Mouse (Mus musculus): Measurements from ENCODE around the gene Sumf2. TPM values are rescaled to one million over a fixed set of nuclear protein-coding genes. Genes with fewer than 3 reads are reported as not detected.

Sumf2 gene
- polyA plus RNA-seq, 1 experiment: 48.6 TPM

GRCm38 (mm10) chr5:129909591-129909990 lies 62.8 kb downstream of the Sumf2 start:
- no peak overlapping the region for H3K4me3 ChIP-seq (ENCODE audit: insufficient read depth, poor library complexity, severe bottlenecking)
- TF ChIP-seq USF1 (IDR thresholded peaks at IDR 0.05; ENCODE audit: low read depth) (no peak), MAX (IDR thresholded peaks at IDR 0.05) (no peak), MYOG (IDR thresholded peaks at IDR 0.05; ENCODE audit: control insufficient read depth, extremely low read depth, insufficient read length) (no peak), CEBPB (IDR thresholded peaks at IDR 0.05; ENCODE audit: low read depth) (no peak), MYOD1 (IDR thresholded peaks at IDR 0.05; ENCODE audit: control insufficient read depth, insufficient read length, low read depth) (no peak), CTCF (IDR thresholded peaks at IDR 0.05; ENCODE audit: control insufficient read depth, insufficient read depth, insufficient read length) (no peak), FOSL1 (IDR thresholded peaks at IDR 0.05; ENCODE audit: insufficient read depth, low read length, poor library complexity, severe bottlenecking) (no peak)
- H3K79me3 ChIP-seq (ENCODE audit: low read depth): no peaks in the 10 kb centered on the region
- no peaks in the 10 kb centered on the region for H3K79me2 ChIP-seq (ENCODE audit: control insufficient read depth, insufficient read depth)
- no peak overlapping the region for H3ac ChIP-seq (ENCODE audit: control insufficient read depth, insufficient read length, low read depth)
- H3K36me3 ChIP-seq (ENCODE audit: control insufficient read depth, insufficient read depth): no peaks in the 10 kb centered on the region
- no peaks in the 10 kb centered on the region for H3K27me3 ChIP-seq (ENCODE audit: control insufficient read depth, insufficient read depth, insufficient read length)

Other genes with a start within 250 kb of the Sumf2 start
- 1.2 TPM for gene Zfp11, start 176.9 kb upstream of the Sumf2 start, polyA plus RNA-seq (2012; fragmentation: generic; extraction: Trizol)
- gene Sept14, start 138.5 kb upstream of the Sumf2 start, polyA plus RNA-seq (2012; fragmentation: generic; extraction: Trizol): not detected
- 146 TPM for gene Mrps17, start 131.5 kb upstream of the Sumf2 start, polyA plus RNA-seq (2012; fragmentation: generic; extraction: Trizol)
- gene Nipsnap2, start 121.9 kb upstream of the Sumf2 start, polyA plus RNA-seq (2012; fragmentation: generic; extraction: Trizol): 31.9 TPM
- 131 TPM for gene Psph, start 59.5 kb upstream of the Sumf2 start, polyA plus RNA-seq (2012; fragmentation: generic; extraction: Trizol)
- gene Chchd2, start 40.5 kb downstream of the Sumf2 start, polyA plus RNA-seq (2012; fragmentation: generic; extraction: Trizol): 856 TPM
- gene Zbed5, start 48.7 kb downstream of the Sumf2 start, polyA plus RNA-seq (2012; fragmentation: generic; extraction: Trizol): 1.4 TPM
- 0.15 TPM for gene Phkg1, start 51.6 kb downstream of the Sumf2 start, polyA plus RNA-seq (2012; fragmentation: generic; extraction: Trizol)
- gene Nupr1l, start 61.6 kb downstream of the Sumf2 start, polyA plus RNA-seq (2012; fragmentation: generic; extraction: Trizol): 0.28 TPM
- 16.5 TPM for gene Vkorc1l1, start 95.0 kb downstream of the Sumf2 start, polyA plus RNA-seq (2012; fragmentation: generic; extraction: Trizol)
- 56.0 TPM for gene Gusb, start 156.1 kb downstream of the Sumf2 start, polyA plus RNA-seq (2012; fragmentation: generic; extraction: Trizol)
- gene Asl, start 182.3 kb downstream of the Sumf2 start, polyA plus RNA-seq (2012; fragmentation: generic; extraction: Trizol): 26.4 TPM
- 32.6 TPM for gene Crcp, start 182.3 kb downstream of the Sumf2 start, polyA plus RNA-seq (2012; fragmentation: generic; extraction: Trizol)
- 22.3 TPM for gene Tpst1, start 226.3 kb downstream of the Sumf2 start, polyA plus RNA-seq (2012; fragmentation: generic; extraction: Trizol)